Mouse (Mus musculus): ENCODE data around the gene Rpp30.

DNA sequence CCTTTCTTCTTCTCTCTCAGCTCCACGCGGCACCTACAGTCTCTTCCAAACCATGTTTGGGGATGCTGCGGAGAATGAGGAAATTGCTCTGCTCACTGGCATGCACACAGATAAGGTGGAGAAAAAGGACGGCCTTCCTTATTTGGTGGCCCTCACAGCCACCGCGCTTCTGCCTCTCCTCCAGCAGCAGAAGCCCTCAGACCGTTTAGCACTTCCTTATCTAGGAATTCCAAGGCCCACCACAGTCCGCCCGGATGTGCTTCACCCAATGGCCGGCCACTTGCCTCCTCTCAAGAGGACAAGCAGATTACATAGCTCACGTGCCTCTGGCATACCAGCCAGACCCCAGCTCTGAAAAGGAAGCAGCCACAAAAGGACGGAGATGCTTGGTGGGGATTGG lies 46.1 kb downstream of the Rpp30 start:
- no peak for TF ChIP-seq POLR2A (IDR thresholded peaks at IDR 0.05; ENCODE audit: control insufficient read depth, low read depth, low read length)
- TF ChIP-seq CTCF (IDR thresholded peaks at IDR 0.05; ENCODE audit: control insufficient read depth, insufficient read depth, insufficient replicate concordance, low read depth, low read length) = no peak

Measured in testis, adult 2 months (tissue).